Comparison of ENCODE assay signal across 21 mouse cellular contexts in genomic region chr13:13798775-13799174, GRCm38 (mm10). TPM values are rescaled to one million over a fixed set of nuclear protein-coding genes. Genes with fewer than 3 reads are reported as not detected.
"Had no signal": no experiment of that assay in that cellular context is flagged by ENCODE, and none has a peak within 500 bp of the region (broad histone marks: within the 10 kb centered on the region; RNA-seq: fewer than 3 reads in every experiment).

No protein-coding gene starts in this region.

- ATAC-seq: liver, embryonic 12.5 days had no signal

- H3K4me1 ChIP-seq: kidney, embryonic 15.5 days; limb, embryonic 10.5 days; limb, embryonic 13.5 days; liver, embryonic 12.5 days; liver, embryonic 15.5 days; lung, embryonic 15.5 days; megakaryocyte, embryonic 14.5 days; midbrain, embryonic 12.5 days; stomach, embryonic 15.5 days had no signal

- H3K4me2 ChIP-seq: kidney, embryonic 15.5 days; limb, embryonic 13.5 days; liver, embryonic 12.5 days; liver, embryonic 15.5 days; lung, embryonic 15.5 days; midbrain, embryonic 12.5 days; stomach, embryonic 15.5 days had no signal

- H3K4me3 ChIP-seq: kidney, embryonic 15.5 days; limb, embryonic 10.5 days; limb, embryonic 13.5 days; liver, embryonic 12.5 days; liver, embryonic 15.5 days; lung, embryonic 15.5 days; megakaryocyte, embryonic 14.5 days; midbrain, embryonic 12.5 days; stomach, embryonic 15.5 days had no signal

- DNase-seq: kidney, adult 11 months; kidney, adult 8-10 months; kidney, postnatal 10 days; kidney, postnatal 36 days; liver; lung, adult 18-20 months; lung, postnatal 10 days; lung, postnatal 36 days; retina, postnatal 1 day; right cerebral cortex, postnatal 25 days; spleen, adult 18-20 months; thymus, postnatal 25 days had no signal

- H3K36me3 ChIP-seq: kidney, embryonic 15.5 days; limb, embryonic 10.5 days; limb, embryonic 13.5 days; liver, embryonic 12.5 days; liver, embryonic 15.5 days; lung, embryonic 15.5 days; midbrain, embryonic 12.5 days; stomach, embryonic 15.5 days had no signal

- H3K9ac ChIP-seq: kidney, embryonic 15.5 days; limb, embryonic 13.5 days; liver, embryonic 12.5 days; liver, embryonic 15.5 days; lung, embryonic 15.5 days; midbrain, embryonic 12.5 days; stomach, embryonic 15.5 days had no signal

- H3K27me3 ChIP-seq: kidney, embryonic 15.5 days; limb, embryonic 13.5 days; liver, embryonic 12.5 days; liver, embryonic 15.5 days; lung, embryonic 15.5 days; midbrain, embryonic 12.5 days; stomach, embryonic 15.5 days had no signal

- H3K27ac ChIP-seq: kidney, embryonic 15.5 days; limb, embryonic 10.5 days; limb, embryonic 13.5 days; liver, embryonic 12.5 days; liver, embryonic 15.5 days; lung, embryonic 15.5 days; midbrain, embryonic 12.5 days; stomach, embryonic 15.5 days had no signal

- H3K9me3 ChIP-seq: kidney, embryonic 15.5 days; limb, embryonic 10.5 days; limb, embryonic 13.5 days; liver, embryonic 12.5 days; liver, embryonic 15.5 days; lung, embryonic 15.5 days; midbrain, embryonic 12.5 days; stomach, embryonic 15.5 days had no signal

RNA-seq across cellular contexts. Expression of gene Gng4, which starts 14.9 kb away (rescaled TPM):
- polyA plus RNA-seq: liver, embryonic 12.5 days had no signal
